Mouse (Mus musculus): Measurements from ENCODE around the gene Mpc2. TPM values are rescaled to one million over a fixed set of nuclear protein-coding genes. Genes with fewer than 3 reads are reported as not detected.

The Mpc2 gene
- total and polyA plus RNA-seq, 3 experiments: 51.3 to 57.0 TPM; not detected in 1

DNA sequence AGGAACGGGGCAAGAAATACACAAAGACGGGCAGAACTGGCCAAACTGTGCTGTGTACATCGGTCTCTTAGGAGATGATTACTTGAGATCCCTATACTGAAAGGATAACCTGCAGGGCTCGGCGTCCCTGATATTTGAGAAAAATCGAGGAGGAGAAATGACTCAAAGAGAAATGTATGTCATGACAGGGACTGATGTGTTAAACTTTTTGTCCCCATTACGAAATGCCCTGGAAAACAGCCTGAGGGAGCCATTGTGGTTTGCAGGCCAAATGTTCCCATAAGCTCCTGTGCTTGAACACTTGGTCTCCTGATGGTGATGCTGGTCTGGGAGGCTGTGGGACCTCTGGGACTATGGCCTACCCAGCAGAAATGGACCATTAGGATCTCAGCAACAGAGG is 60.3 kb downstream of the Mpc2 start:
- no peaks in the 10 kb centered on the region for H3K79me2 ChIP-seq (ENCODE audit: control insufficient read depth, insufficient read depth, low read length, poor library complexity)

More for the DNA sequence above, 60.3 kb downstream of the Mpc2 start:
- Histone ChIP-seq H3K9ac (ENCODE audit: control insufficient read depth, low read depth, low read length, poor library complexity, severe bottlenecking) (no peak overlapping the region), H3K4me3 (ENCODE audit: control insufficient read depth in 1 of 2, insufficient read depth in 1 of 2, low read depth in 2 of 2, low read length in 2 of 2) (no peak overlapping the region), H3K27ac (ENCODE audit: control insufficient read depth, low read depth, low read length) (no peak overlapping the region), H3K27me3 (ENCODE audit: control insufficient read depth in 1 of 2, insufficient read depth in 2 of 2, low read length in 2 of 2) (no peaks in the 10 kb centered on the region; a peak in 1 of 4 replicates), H3K36me3 (ENCODE audit: control insufficient read depth in 1 of 2, insufficient read depth in 2 of 2, low read length in 2 of 2) (no peaks in the 10 kb centered on the region), H3K4me1 (ENCODE audit: control insufficient read depth in 1 of 2, insufficient read depth in 2 of 2, low read length in 2 of 2) (no peaks in the 10 kb centered on the region), H3K9me3 (replicated peaks; ENCODE audit: insufficient read depth, low read length) (no peaks in the 10 kb centered on the region)
- TF ChIP-seq POLR2AphosphoS2 (IDR thresholded peaks at IDR 0.05; ENCODE audit: low read length) (no peak), USF2 (IDR thresholded peaks at IDR 0.05; ENCODE audit: borderline replicate concordance in 1 of 2, insufficient read depth in 1 of 2, low read depth in 1 of 2, low read length in 2 of 2) (no peak), GABPA (IDR thresholded peaks at IDR 0.05; ENCODE audit: low read depth, low read length) (no peak), TAL1 (IDR thresholded peaks at IDR 0.05; ENCODE audit: low read length) (no peak), BHLHE40 (IDR thresholded peaks at IDR 0.05; ENCODE audit: borderline replicate concordance, low read depth, low read length) (no peak), JUND (IDR thresholded peaks at IDR 0.05; ENCODE audit: low read depth, low read length) (no peak), ZMIZ1 (IDR thresholded peaks at IDR 0.05; ENCODE audit: low read depth, low read length) (no peak), UBTF (IDR thresholded peaks at IDR 0.05; ENCODE audit: borderline replicate concordance, insufficient read depth, low read depth, low read length) (no peak), CTCF (IDR thresholded peaks at IDR 0.05 in 2 of 3, conservative IDR thresholded peaks at IDR 0.05 in 1 of 3; ENCODE audit: control insufficient read depth in 1 of 3, insufficient read depth in 1 of 3, low read depth in 2 of 3, low read length in 3 of 3, poor library complexity in 1 of 3, severe bottlenecking in 1 of 3) (no peak), MEF2A (IDR thresholded peaks at IDR 0.05; ENCODE audit: extremely low read depth, insufficient replicate concordance, low read depth, low read length, poor library complexity, severe bottlenecking) (no peak), USF1 (IDR thresholded peaks at IDR 0.05; ENCODE audit: low read depth, low read length) (no peak), KAT2A (conservative IDR thresholded peaks at IDR 0.05; ENCODE audit: low read depth, low read length) (no peak), EP300 (IDR thresholded peaks at IDR 0.05; ENCODE audit: low read depth in 1 of 2, low read length in 2 of 2) (no peak), ZC3H11A (IDR thresholded peaks at IDR 0.05; ENCODE audit: low read depth, low read length) (no peak), ETS1 (IDR thresholded peaks at IDR 0.05; ENCODE audit: low read depth, low read length) (no peak), MAZ (IDR thresholded peaks at IDR 0.05; ENCODE audit: low read depth, low read length) (no peak), CHD1 (IDR thresholded peaks at IDR 0.05; ENCODE audit: low read depth, low read length) (no peak), RAD21 (IDR thresholded peaks at IDR 0.05; ENCODE audit: low read depth, low read length) (no peak), TBP (IDR thresholded peaks at IDR 0.05; ENCODE audit: low read depth, low read length) (no peak)
- no peak for DNase-seq (ENCODE audit: low read depth, low spot score)

Other genes with a start within 250 kb of the Mpc2 start
- 47.1 and 50.6 TPM in 2 replicates for gene Tiprl, start 223.6 kb upstream of the Mpc2 start, total RNA-seq (2012; rRNA removed)
- gene Tiprl, start 223.6 kb upstream of the Mpc2 start, polyA plus RNA-seq (2012; ENCODE audit: insufficient read depth in 1 of 2, insufficient read length in 2 of 2, low read depth in 1 of 2, low replicate concordance in 2 of 2, missing spikeins in 1 of 2): 100 to 1,000 TPM in 1 of 2 experiments, 10 to 100 TPM in 1; 51.4 to 293 TPM
- 0.08 and 0.10 TPM in 2 replicates for gene Gpr161, start 164.8 kb upstream of the Mpc2 start, total RNA-seq (2012; rRNA removed)
- under 1 TPM in 1 of 2 experiments, not detected in 1; 0.97 TPM for gene Gpr161, start 164.8 kb upstream of the Mpc2 start, polyA plus RNA-seq (2012; ENCODE audit: insufficient read depth in 1 of 2, insufficient read length in 2 of 2, low read depth in 1 of 2, low replicate concordance in 2 of 2, missing spikeins in 1 of 2)
- 8.2 and 8.9 TPM in 2 replicates for gene Dcaf6, start 162 bp upstream of the Mpc2 start, total RNA-seq (2012; rRNA removed)
- 10 to 100 TPM in 1 of 2 experiments, not detected in 1; 17.1 TPM for gene Dcaf6, start 162 bp upstream of the Mpc2 start, polyA plus RNA-seq (2012; ENCODE audit: insufficient read depth in 1 of 2, insufficient read length in 2 of 2, low read depth in 1 of 2, low replicate concordance in 2 of 2, missing spikeins in 1 of 2)
- gene Adcy10, start 24.5 kb downstream of the Mpc2 start, total RNA-seq (2012; rRNA removed): not detected in 2 replicates
- gene Adcy10, start 24.5 kb downstream of the Mpc2 start, polyA plus RNA-seq (2012; ENCODE audit: insufficient read depth in 1 of 2, insufficient read length in 2 of 2, low read depth in 1 of 2, low replicate concordance in 2 of 2, missing spikeins in 1 of 2): not detected
- 3.2 and 3.8 TPM in 2 replicates for gene Mpzl1, start 173.9 kb downstream of the Mpc2 start, total RNA-seq (2012; rRNA removed)
- gene Mpzl1, start 173.9 kb downstream of the Mpc2 start, polyA plus RNA-seq (2012; ENCODE audit: insufficient read depth in 1 of 2, insufficient read length in 2 of 2, low read depth in 1 of 2, low replicate concordance in 2 of 2, missing spikeins in 1 of 2): 10 to 100 TPM in 1 of 2 experiments, not detected in 1; 19.8 TPM
- 19.0 and 23.2 TPM in 2 replicates for gene Rcsd1, start 249.1 kb downstream of the Mpc2 start, total RNA-seq (2012; rRNA removed)
- gene Rcsd1, start 249.1 kb downstream of the Mpc2 start, polyA plus RNA-seq (2012; ENCODE audit: insufficient read depth in 1 of 2, insufficient read length in 2 of 2, low read depth in 1 of 2, low replicate concordance in 2 of 2, missing spikeins in 1 of 2): 10 to 100 TPM in 1 of 2 experiments, not detected in 1; 38.0 TPM

All from MEL (cell line).